Mouse (Mus musculus): ENCODE data around the gene Poc1a.

DNA sequence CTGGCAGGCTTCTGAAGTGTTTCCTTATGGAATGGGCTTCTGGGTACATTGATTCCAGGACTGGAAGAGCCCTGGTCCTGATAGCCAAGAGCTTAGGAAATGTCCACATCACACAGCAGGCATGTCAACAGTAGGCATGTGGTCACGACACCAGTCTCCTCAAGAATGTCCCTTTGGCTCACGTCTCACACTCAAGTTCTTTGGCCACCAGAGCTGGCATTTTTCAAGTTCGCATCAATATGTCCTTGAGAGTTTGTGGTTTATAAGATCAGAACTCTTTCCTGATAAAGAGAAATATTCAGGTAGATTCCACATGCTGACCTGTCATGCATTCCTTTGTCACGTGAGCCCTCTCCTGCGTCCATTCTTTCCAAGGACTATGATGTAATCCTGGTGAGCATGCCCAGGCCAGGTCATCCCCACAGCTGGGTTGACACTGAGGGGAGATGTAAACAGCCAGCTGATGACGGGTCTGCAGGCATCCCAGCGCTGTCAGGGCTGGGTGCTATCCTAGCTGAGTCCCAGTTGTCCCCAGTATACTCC, 47.3 kb downstream of the Poc1a start:
- TF ChIP-seq CTCF (IDR thresholded peaks at IDR 0.05; ENCODE audit: low read depth) = no peak
- TF ChIP-seq EP300 (IDR thresholded peaks at IDR 0.05; ENCODE audit: low read depth) = no peak
